ENCODE assay signal across 12 mouse cellular contexts in genomic region chr8:46752986-46753385, GRCm38 (mm10).
"Had no signal": no experiment of that assay in that cellular context is flagged by ENCODE, and none has a peak within 500 bp of the region (broad histone marks: within the 10 kb centered on the region; RNA-seq: fewer than 3 reads in every experiment).

No protein-coding gene starts in this region.

- DNase-seq: kidney, adult 9 months; kidney, postnatal 14 days; kidney, postnatal 4 days; left cerebral cortex, postnatal 4 days; liver, postnatal 0 days; lung, postnatal 14 days; lung, postnatal 4 days; midbrain, embryonic 14.5 days; right cerebral cortex, adult 18-20 months; right cerebral cortex, postnatal 25 days; spleen, adult 18-20 months; thymus, postnatal 25 days had no signal

- ATAC-seq: liver, postnatal 0 days had no signal
